Mouse (Mus musculus) liver, embryonic 16.5 days (tissue): ENCODE data around the gene Col24a1. TPM values are rescaled to one million over a fixed set of nuclear protein-coding genes. Genes with fewer than 3 reads are reported as not detected.

Experiments
- polyA plus RNA-seq: library from polyadenylated mRNA; unstranded; fragments of >200 nt; fragmentation: Nextera tagmentation; extraction: Ambion mirVana; gene quantifications from 2 replicates; pipeline ENCODE4 v1.2.1, GENCODE M21; 2015

Col24a1 gene
- polyA plus RNA-seq, 1 experiment from 2014 or later = 0.65 TPM

Other genes starting within 250 kb of the Col24a1 start
- gene Clca2, start 193.0 kb upstream of the Col24a1 start, polyA plus RNA-seq = 0.02 TPM in 1 of 2 replicates, not detected in the other
- 5.1 and 6.1 TPM in 2 replicates for gene Odf2l, start 173.9 kb upstream of the Col24a1 start, polyA plus RNA-seq